Mouse (Mus musculus) kidney, adult 11 months (tissue): Measurements from ENCODE around the gene Slc39a11.
A peak's percentile ranks its signal among the peaks of the same experiment; 100 is the strongest.

Source experiments
- DNase-seq: peaks from one replicate; pipeline ENCODE4 v3.0.0; 2022

The Slc39a11 gene

GRCm38 (mm10) chr11:113500631-113501305 lies 149.1 kb downstream of the Slc39a11 start:
- DNase-seq, result no peak

- DNase-seq, result peak; percentile 17
Measured at GRCm38 (mm10) chr11:113498889-113499288, 151.0 kb downstream of the Slc39a11 start.

GRCm38 (mm10) chr11:113494021-113494546 lies 155.8 kb downstream of the Slc39a11 start:
- no peak for DNase-seq

- DNase-seq, result no peak
Measured at GRCm38 (mm10) chr11:113490530-113491520, 159.1 kb downstream of the Slc39a11 start.

- peak; percentile 11 for DNase-seq
Measured at GRCm38 (mm10) chr11:113487603-113488335, 162.1 kb downstream of the Slc39a11 start.

GRCm38 (mm10) chr11:113484037-113484436 lies 165.8 kb downstream of the Slc39a11 start:
- DNase-seq, result no peak

- DNase-seq, result no peak
Measured at GRCm38 (mm10) chr11:113477550-113477949, 172.3 kb downstream of the Slc39a11 start.

- no peak for DNase-seq
Measured at GRCm38 (mm10) chr11:113476720-113477119, 173.2 kb downstream of the Slc39a11 start.

- no peak for DNase-seq
Measured at GRCm38 (mm10) chr11:113475491-113475890, 174.4 kb downstream of the Slc39a11 start.

GRCm38 (mm10) chr11:113473998-113474534 lies 175.8 kb downstream of the Slc39a11 start:
- peak; percentile 87 for DNase-seq

- no peak for DNase-seq
Measured at GRCm38 (mm10) chr11:113471936-113472335, 177.9 kb downstream of the Slc39a11 start.

GRCm38 (mm10) chr11:113469919-113470785 lies 179.7 kb downstream of the Slc39a11 start:
- no peak for DNase-seq

GRCm38 (mm10) chr11:113468016-113468415 lies 181.9 kb downstream of the Slc39a11 start:
- DNase-seq, result peak; percentile 14

- DNase-seq, result no peak
Measured at GRCm38 (mm10) chr11:113467313-113467811, 182.5 kb downstream of the Slc39a11 start.

- DNase-seq, result no peak
Measured at GRCm38 (mm10) chr11:113460118-113460517, 189.8 kb downstream of the Slc39a11 start.

- DNase-seq, result no peak
Measured at GRCm38 (mm10) chr11:113458582-113459210, 191.2 kb downstream of the Slc39a11 start.

- DNase-seq, result no peak
Measured at GRCm38 (mm10) chr11:113452861-113453568, 196.9 kb downstream of the Slc39a11 start.

- DNase-seq, result no peak
Measured at GRCm38 (mm10) chr11:113451301-113451700, 198.6 kb downstream of the Slc39a11 start.

GRCm38 (mm10) chr11:113450665-113451064 lies 199.2 kb downstream of the Slc39a11 start:
- no peak for DNase-seq

GRCm38 (mm10) chr11:113450028-113450427 lies 199.9 kb downstream of the Slc39a11 start:
- no peak for DNase-seq
